Mouse (Mus musculus) heart, embryonic 12.5 days (tissue): ENCODE measurements around the gene Rbms3. TPM values are rescaled to one million over a fixed set of nuclear protein-coding genes. Genes with fewer than 3 reads are reported as not detected.

Experiments
- ATAC-seq: fragments of 200-750 bp; cut with Nextera tagmentation; 2 replicates; pipeline ENCODE4 v1.8.0; 2017; ENCODE audit warnings: moderate TSS enrichment, moderate library complexity; ENCODE audit not compliant: insufficient number of reproducible peaks, low FRiP score
- H3K27ac ChIP-seq: fragments of 300-500 bp; sonication (generic); 2 replicates; pipeline ENCODE4 v1.5.1; 2016; ENCODE audit warnings: mild to moderate bottlenecking, moderate library complexity; ENCODE audit not compliant: poor library complexity, severe bottlenecking
- H3K27me3 ChIP-seq: fragments of 300-500 bp; sonication (generic); replicated peaks from 2 replicates; pipeline ENCODE4 v1.6.1; 2016; ENCODE audit warnings: mild to moderate bottlenecking, moderate library complexity
- H3K36me3 ChIP-seq: fragments of 300-500 bp; sonication (generic); 2 replicates; pipeline ENCODE4 v1.6.1; 2016; ENCODE audit warnings: mild to moderate bottlenecking, moderate library complexity
- H3K4me1 ChIP-seq: fragments of 300-500 bp; sonication (generic); replicated peaks from 2 replicates; pipeline ENCODE4 v1.6.1; 2016; ENCODE audit warnings: mild to moderate bottlenecking
- H3K4me2 ChIP-seq: fragments of 300-500 bp; sonication (generic); 2 replicates; pipeline ENCODE4 v1.6.1; 2016; ENCODE audit warnings: mild to moderate bottlenecking, moderate library complexity
- H3K4me3 ChIP-seq: fragments of 300-500 bp; sonication (generic); 2 replicates; pipeline ENCODE4 v1.5.1; 2016; ENCODE audit warnings: mild to moderate bottlenecking
- H3K9ac ChIP-seq: fragments of 300-500 bp; sonication (generic); 2 replicates; pipeline ENCODE4 v1.6.1; 2016; ENCODE audit warnings: mild to moderate bottlenecking, moderate library complexity
- H3K9me3 ChIP-seq: fragments of 300-500 bp; sonication (generic); replicated peaks from 2 replicates; pipeline ENCODE4 v1.6.1; 2016; ENCODE audit warnings: mild to moderate bottlenecking, moderate library complexity
- WGBS: fragments of 180-500 bp; shearing (Covaris S2); methylation state at CpG from one replicate; pipeline ENCODE4 v1.1.7; 2016; 5-methylcytosine and 5-hydroxymethylcytosine counted together
- polyA plus RNA-seq: library from polyadenylated mRNA; unstranded; fragments of >200 nt; fragmentation: Nextera tagmentation; extraction: Ambion mirVana; gene quantifications from 2 replicates; pipeline ENCODE4 v1.2.1, GENCODE M21; 2016

Rbms3 gene
- polyA plus RNA-seq, 1 experiment from 2014 or later, result 42.2 TPM

DNA sequence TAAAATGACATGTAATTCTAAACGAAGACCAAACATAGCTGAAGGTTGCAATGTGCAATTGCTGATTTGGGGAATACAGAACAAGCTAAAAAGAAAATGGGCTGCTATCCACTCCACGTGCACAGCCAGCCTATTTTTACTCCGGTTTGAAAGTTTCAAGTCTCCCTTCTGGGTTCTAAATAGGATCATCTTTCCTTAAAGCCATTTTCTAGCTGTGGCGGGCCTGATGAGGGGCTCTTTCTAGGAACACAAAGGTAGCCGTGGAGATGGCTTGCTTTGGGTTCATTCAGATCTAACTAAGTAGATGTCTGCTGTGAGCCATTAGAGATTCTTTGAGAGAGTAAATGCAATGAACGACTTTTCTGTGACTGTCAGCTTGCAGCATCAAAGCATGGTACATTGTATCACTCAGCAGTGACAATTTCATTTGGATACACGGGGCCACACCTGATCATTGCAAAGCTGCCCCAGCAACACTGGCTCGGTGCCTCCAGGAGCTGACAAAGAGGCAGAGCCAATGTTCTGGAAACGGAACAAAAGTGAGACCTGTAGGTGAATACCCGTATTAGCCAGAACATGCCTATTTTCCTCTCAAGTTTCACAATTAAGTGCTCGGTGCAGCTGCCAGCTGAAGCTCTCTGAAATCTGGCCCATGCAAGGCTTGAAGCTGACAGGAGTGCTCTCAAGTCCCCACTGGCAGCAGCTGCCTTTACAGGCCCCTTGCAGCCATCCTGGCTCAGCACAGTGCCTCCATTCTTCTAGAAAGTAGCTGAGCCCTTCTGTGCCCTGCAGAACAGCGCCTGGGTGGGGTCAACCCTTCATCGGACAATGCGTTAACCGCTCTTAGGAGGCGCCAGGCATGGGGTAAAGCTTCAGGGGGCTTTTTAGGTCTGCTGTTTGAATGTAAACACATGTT lies 822.3 kb downstream of the Rbms3 start:
- WGBS, result 55% methylated on average over 16 of the region's 16 CpGs
- no peak for ATAC-seq
- H3K4me2 ChIP-seq, result no peak overlapping the region

DNA sequence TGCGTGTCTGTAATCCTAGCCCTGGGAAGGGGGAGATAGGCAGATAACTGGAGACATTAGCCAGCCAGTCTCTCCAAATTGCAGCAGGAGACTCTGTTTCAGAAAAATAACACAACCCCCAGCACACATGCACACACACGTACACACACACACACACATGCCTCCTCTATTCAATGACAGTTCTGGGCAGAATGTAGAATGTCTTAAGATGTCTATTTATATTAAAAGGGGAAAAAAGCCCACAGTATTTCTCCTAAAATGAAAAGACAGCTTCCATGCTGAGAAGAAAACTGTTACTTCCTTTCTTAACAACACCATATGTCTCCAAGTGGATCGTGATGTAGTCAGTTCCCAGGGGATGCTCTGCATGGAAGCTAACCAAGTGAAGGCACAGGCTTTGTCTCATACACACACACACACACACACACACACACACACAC lies 826.4 kb downstream of the Rbms3 start:
- WGBS, result 67% methylated on average over 3 of the region's 3 CpGs
- Histone ChIP-seq H3K27ac (no peak overlapping the region), H3K27me3 (no peaks in the 10 kb centered on the region), H3K4me1 (peaks cover 16% of the 10 kb centered on the region), H3K4me2 (no peak overlapping the region), H3K9ac (no peak overlapping the region), H3K4me3 (no peak overlapping the region), H3K9me3 (no peaks in the 10 kb centered on the region), H3K36me3 (no peaks in the 10 kb centered on the region)
- no peak for ATAC-seq

More for the DNA sequence above, 822.3 kb downstream of the Rbms3 start:
- 0 out of 2 replicates have a peak overlapping the region, but pooled peaks have one; percentile 6 for H3K27ac ChIP-seq
- H3K27me3 ChIP-seq, result no peaks in the 10 kb centered on the region
- H3K9me3 ChIP-seq, result no peaks in the 10 kb centered on the region
- no peak overlapping the region for H3K4me3 ChIP-seq
- H3K36me3 ChIP-seq, result no peaks in the 10 kb centered on the region
- no peak overlapping the region for H3K9ac ChIP-seq
- peaks cover 18% of the 10 kb centered on the region for H3K4me1 ChIP-seq

DNA sequence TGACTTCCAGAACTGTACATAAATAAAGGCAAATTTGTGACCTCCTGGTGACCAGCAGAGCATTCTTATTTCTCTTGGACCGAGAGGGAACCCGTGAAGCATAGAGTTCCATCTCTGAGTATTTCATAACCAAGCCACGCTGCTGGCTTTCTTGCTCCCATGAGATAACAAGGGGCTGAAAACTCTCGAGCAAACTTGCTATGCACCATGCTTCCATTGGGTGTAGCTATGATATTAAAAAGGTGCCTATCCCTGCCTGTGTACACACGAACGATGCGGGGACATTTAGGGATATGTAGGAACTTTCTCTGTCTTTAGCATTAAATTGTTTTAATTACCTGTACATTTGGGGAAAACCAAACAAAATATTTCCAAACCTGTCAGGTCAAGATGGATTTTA lies 827.1 kb downstream of the Rbms3 start:
- no peak for ATAC-seq
- H3K4me1 ChIP-seq, result peaks cover 9% of the 10 kb centered on the region
- 63% methylated on average over 7 of the region's 7 CpGs for WGBS

DNA sequence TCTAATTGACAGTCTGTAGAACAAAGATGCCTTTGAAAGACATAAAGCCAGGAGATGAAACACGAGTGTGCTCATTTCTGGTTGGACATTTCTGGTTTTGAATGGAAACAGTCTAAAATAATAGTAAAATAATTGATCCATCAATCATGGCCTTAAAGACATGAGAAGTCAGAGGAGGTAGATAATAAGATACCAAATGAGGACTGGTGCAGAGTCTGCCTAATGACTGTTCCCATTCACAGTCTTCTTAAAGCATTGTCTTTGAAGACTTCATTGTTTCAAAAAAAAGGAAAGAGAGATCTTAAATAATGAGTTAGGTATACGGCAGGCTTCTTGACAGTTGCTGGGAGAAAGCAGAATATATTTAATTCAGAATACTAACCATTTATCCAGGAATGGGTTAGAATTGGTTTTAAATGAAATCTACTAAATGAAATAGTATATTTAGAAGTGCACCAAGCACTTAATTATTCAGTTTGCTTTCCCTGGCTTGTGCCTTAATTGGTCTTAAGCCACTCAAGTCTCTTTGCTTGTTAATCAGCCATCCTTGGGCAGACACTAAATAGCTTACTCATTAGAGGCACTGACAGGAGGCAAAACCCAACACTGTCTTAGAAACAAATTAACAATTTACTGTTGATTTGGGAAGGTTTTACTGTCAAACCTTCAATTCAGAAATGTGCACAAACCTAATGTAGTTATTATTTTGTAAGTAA lies 834.3 kb downstream of the Rbms3 start:
- no peak for ATAC-seq
- no peak overlapping the region for H3K9ac ChIP-seq
- H3K4me1 ChIP-seq, result no peaks in the 10 kb centered on the region
- no peak overlapping the region for H3K4me3 ChIP-seq
- no peak overlapping the region for H3K4me2 ChIP-seq
- no peak overlapping the region for H3K27ac ChIP-seq
- H3K9me3 ChIP-seq, result 0 out of 2 replicates have a peak, but pooled peaks cover 3% of the 10 kb centered on the region
- H3K27me3 ChIP-seq, result no peaks in the 10 kb centered on the region
- WGBS, result 71% methylated on average over 2 of the region's 2 CpGs
- H3K36me3 ChIP-seq, result 0 out of 2 replicates have a peak, but pooled peaks cover 7% of the 10 kb centered on the region

More for the DNA sequence above, 827.1 kb downstream of the Rbms3 start:
- Histone ChIP-seq H3K9ac (no peak overlapping the region), H3K27me3 (no peaks in the 10 kb centered on the region), H3K4me2 (no peak overlapping the region), H3K4me3 (no peak overlapping the region), H3K36me3 (no peaks in the 10 kb centered on the region), H3K9me3 (no peaks in the 10 kb centered on the region), H3K27ac (no peak overlapping the region)

DNA sequence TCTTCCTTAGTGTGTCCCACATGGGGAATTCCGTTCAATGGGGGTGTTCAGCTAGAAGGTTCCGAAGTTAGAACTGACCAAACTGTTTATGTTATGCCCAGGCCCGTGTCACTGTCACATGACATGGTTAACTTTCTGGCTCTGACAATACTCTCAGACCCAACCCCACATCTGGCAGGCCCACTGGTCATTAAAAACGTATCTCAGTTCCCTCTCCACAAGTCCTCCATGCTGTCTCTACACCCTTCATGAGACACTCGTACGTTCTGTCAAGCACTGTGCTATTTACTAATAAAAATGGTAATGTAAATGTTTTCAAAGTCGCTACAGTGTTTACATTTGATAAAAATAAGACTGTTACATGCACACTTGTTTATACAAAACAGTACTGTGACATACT lies 837.9 kb downstream of the Rbms3 start:
- Histone ChIP-seq H3K9ac (no peak overlapping the region), H3K4me3 (no peak overlapping the region), H3K27me3 (no peaks in the 10 kb centered on the region), H3K9me3 (0 out of 2 replicates have a peak, but pooled peaks cover 6% of the 10 kb centered on the region), H3K4me1 (no peaks in the 10 kb centered on the region), H3K36me3 (0 out of 2 replicates have a peak, but pooled peaks cover 9% of the 10 kb centered on the region), H3K27ac (no peak overlapping the region), H3K4me2 (no peak overlapping the region)
- ATAC-seq, result no peak
- 74% methylated on average over 7 of the region's 7 CpGs for WGBS

DNA sequence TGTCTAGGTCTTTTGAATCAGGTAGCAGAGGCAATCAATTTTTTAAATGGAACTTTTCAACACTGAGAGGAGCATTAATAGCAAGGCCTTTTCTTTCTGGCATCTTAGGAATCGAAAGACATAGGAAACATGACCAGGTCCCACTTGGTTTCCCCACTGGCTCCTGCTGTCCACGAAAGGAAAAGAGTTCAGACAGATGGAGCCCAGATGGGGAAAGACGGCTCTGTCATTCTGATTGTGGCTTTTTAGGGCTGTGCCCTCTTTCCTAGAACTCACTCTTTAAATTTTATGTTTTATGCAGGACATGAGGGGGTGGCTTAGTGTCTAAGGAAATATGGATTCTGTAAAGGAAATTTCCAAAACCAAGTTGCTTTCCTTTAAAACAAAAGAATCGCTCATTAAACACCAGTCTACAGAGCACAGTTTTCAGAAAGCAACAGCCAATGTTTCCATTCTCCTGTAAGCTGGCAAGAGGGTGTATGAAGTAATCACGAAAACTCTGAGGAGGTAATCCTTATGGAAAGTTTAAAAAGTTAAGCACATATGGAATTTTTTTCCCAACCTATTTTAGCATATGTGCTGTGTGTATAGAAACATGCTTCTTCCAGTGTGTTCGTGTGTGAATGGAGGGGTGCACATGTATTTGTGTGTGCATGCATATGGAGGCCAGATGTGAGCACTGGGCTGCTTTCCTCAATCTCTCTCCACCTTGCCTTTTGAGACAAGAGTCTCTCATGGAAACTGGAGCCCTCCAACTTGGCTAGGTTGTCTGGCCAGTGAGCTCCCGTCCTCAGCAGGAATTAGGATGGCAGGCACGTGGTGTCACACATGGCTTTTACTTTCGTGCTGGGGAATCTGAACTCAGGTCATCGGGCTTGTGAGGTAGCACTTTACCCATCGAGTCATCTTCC lies 843.3 kb downstream of the Rbms3 start:
- no peak overlapping the region for H3K9ac ChIP-seq
- no peaks in the 10 kb centered on the region for H3K27me3 ChIP-seq
- H3K4me2 ChIP-seq, result no peak overlapping the region
- H3K4me3 ChIP-seq, result no peak overlapping the region
- no peaks in the 10 kb centered on the region for H3K4me1 ChIP-seq
- 0 out of 2 replicates have a peak, but pooled peaks cover 3% of the 10 kb centered on the region for H3K9me3 ChIP-seq
- 72% methylated on average over 11 of the region's 11 CpGs for WGBS
- H3K27ac ChIP-seq, result no peak overlapping the region
- 0 out of 2 replicates have a peak, but pooled peaks cover 2% of the 10 kb centered on the region for H3K36me3 ChIP-seq
- no peak for ATAC-seq

DNA sequence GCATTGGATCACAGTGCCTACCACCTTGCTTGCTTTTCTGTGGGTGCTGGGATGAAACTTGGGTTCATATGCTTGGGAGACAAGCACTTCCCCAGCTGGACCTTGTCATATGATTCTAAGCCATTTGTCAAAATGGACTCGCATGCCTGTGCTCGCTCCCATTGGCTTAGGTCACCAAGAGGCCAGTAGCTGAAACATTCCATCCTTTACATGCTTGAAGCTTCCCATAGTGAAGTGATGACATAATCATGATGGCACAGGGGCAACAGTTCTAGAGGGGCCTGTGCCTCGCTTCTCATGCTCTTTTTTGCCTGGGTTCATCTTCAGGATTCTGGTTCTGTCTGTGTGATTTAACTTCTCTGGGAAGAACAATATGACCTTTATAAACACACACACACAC lies 857.9 kb downstream of the Rbms3 start:
- H3K9me3 ChIP-seq, result no peaks in the 10 kb centered on the region
- H3K27me3 ChIP-seq, result no peaks in the 10 kb centered on the region
- 0 out of 2 replicates have a peak, but pooled peaks cover 2% of the 10 kb centered on the region for H3K36me3 ChIP-seq
- no peak overlapping the region for H3K27ac ChIP-seq
- H3K9ac ChIP-seq, result no peak overlapping the region
- ATAC-seq, result 0 out of 2 replicates have a peak, but pooled peaks have one; percentile 45
- H3K4me1 ChIP-seq, result peaks cover 20% of the 10 kb centered on the region
- 27% methylated on average over 3 of the region's 3 CpGs for WGBS
- no peak overlapping the region for H3K4me3 ChIP-seq
- no peak overlapping the region for H3K4me2 ChIP-seq

DNA sequence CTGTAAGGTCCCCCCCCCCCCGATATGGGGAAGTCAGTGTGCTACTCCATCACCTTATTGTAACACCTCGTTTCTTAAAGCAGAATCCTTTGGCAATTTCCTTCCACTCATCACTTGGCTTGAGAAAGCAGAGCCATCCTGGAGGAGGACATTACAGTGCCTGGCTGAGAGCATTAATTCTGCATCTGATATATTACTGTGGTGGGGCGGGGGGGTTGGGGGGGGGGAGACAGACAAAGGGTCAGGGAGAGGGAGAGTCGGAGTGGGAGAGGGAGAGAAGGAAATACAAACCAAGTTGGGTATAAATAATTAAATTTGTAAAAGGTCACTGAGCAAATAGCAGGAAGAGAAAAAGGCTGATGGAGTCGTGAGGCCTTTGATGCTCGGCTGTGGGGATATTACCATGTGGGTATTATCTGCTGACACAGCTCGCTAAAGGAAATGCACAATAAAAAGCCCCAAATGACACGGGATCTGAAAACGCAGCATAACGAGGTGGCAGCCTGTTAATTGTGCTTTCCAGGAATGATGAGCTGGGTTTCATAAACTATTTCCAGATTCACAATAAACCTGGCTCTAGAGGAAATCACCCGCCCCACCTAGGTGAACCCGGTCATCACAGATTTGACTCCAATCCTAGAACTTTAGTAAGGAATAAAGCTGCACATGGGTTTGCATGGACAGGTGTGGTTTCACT lies 860.2 kb downstream of the Rbms3 start:
- WGBS, result 74% methylated on average over 12 of the region's 12 CpGs
- Histone ChIP-seq H3K4me3 (no peak overlapping the region), H3K4me2 (no peak overlapping the region), H3K27me3 (no peaks in the 10 kb centered on the region), H3K36me3 (0 out of 2 replicates have a peak, but pooled peaks cover 2% of the 10 kb centered on the region), H3K27ac (no peak overlapping the region), H3K9ac (no peak overlapping the region), H3K4me1 (peaks cover 20% of the 10 kb centered on the region), H3K9me3 (no peaks in the 10 kb centered on the region)
- no peak for ATAC-seq

DNA sequence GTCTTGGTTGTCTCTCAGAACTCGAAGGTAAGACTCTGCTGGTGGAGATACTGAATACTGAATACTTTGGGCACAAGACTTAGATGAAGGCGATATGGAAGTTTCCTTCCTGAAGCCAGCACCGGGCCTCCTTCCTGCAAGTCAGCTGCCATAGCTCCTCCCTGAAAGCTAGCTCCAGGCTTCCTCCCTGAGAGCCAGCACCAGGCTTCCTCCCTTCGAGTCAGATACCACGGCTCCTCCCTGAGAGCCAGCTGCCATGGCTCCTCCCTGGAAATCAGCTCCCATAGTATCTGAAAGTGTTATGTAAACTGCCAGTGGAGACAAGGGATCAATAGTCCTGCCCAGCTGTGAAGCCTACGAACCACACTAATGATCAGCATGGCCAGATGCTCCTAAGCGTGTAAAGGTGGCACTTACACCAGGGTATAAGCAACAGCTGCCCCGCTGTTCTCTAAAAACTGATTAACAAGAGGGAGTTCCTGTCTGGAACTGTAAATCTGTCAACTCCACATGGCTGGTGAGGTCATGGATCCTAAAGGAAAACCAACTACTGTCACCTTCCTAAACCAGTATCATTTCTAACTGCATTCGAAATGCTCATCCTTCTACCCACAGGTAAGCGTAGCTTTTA lies 867.2 kb downstream of the Rbms3 start:
- H3K27ac ChIP-seq, result peak overlapping the region; percentile 63
- ATAC-seq, result peak; percentile 79
- H3K4me2 ChIP-seq, result no peak overlapping the region
- H3K4me3 ChIP-seq, result no peak overlapping the region
- H3K9ac ChIP-seq, result no peak overlapping the region
- H3K36me3 ChIP-seq, result no peaks in the 10 kb centered on the region
- no peaks in the 10 kb centered on the region for H3K27me3 ChIP-seq
- WGBS, result 47% methylated on average over 10 of the region's 10 CpGs
- peaks cover 12% of the 10 kb centered on the region; the same call in 1 of the 2 replicates for H3K4me1 ChIP-seq
- H3K9me3 ChIP-seq, result no peaks in the 10 kb centered on the region
